Mouse (Mus musculus): ENCODE results near the gene Tnr. TPM values are rescaled to one million over a fixed set of nuclear protein-coding genes. Genes with fewer than 3 reads are reported as not detected.

Gene Tnr
- total and polyA plus RNA-seq, 3 experiments = not detected

- Histone ChIP-seq H3K36me3 (replicated peaks in 1 of 2; ENCODE audit: control insufficient read depth in 1 of 2, insufficient read depth in 1 of 2, low read length in 1 of 2) (no peaks in the 10 kb centered on the region), H3K27me3 (replicated peaks) (peaks cover 64% of the 10 kb centered on the region), H3K4me1 (ENCODE audit: control insufficient read depth in 1 of 2, insufficient read depth in 2 of 2) (no peaks in the 10 kb centered on the region), H3K4me3 (replicated peaks in 1 of 3; ENCODE audit: low read depth in 2 of 3, low read length in 2 of 3, poor library complexity in 1 of 3) (no peak overlapping the region), H3K27ac (ENCODE audit: insufficient read depth, low read depth) (no peak overlapping the region), H3K9me3 (replicated peaks; ENCODE audit: low read length) (peaks cover 6% of the 10 kb centered on the region), H3K79me2 (replicated peaks; ENCODE audit: control insufficient read depth, extremely low read depth, insufficient read depth, poor library complexity, severe bottlenecking) (no peaks in the 10 kb centered on the region), H3K4me2 (ENCODE audit: insufficient read depth, low read depth, poor library complexity, severe bottlenecking) (no peak overlapping the region), H3K9ac (ENCODE audit: insufficient read depth, low read depth) (no peak overlapping the region)
- dilution Hi-C loops (cut with MboI; ENCODE audit: extremely low pct_ligation_motif_present, extremely low pct_unique_long_range_greater_than_20kb, low sequenced_read_pairs) (no loop called here), in situ Hi-C loops (cut with MboI; ENCODE audit: low pct_ligation_motif_present, low pct_unique_long_range_greater_than_20kb, low sequenced_read_pairs) (no loop called here)
- TF ChIP-seq POLR2A (IDR thresholded peaks at IDR 0.05; ENCODE audit: low read depth, low read length) (no peak), SIN3A (IDR thresholded peaks at IDR 0.05; ENCODE audit: low read length) (no peak), JUN (IDR thresholded peaks at IDR 0.05; ENCODE audit: insufficient read depth, low read depth, low read length) (no peak)
- no peak for DNase-seq (ENCODE audit: extremely low read depth)
Measured at GRCm38 (mm10) chr1:159717016-159717415, 193.4 kb downstream of the Tnr start.

GRCm38 (mm10) chr1:159723733-159724132 is 200.2 kb downstream of the Tnr start:
- Histone ChIP-seq H3K4me3 (replicated peaks in 1 of 3; ENCODE audit: low read depth in 2 of 3, low read length in 2 of 3, poor library complexity in 1 of 3) (no peak overlapping the region), H3K27ac (ENCODE audit: insufficient read depth, low read depth) (no peak overlapping the region), H3K79me2 (replicated peaks; ENCODE audit: control insufficient read depth, extremely low read depth, insufficient read depth, poor library complexity, severe bottlenecking) (no peaks in the 10 kb centered on the region), H3K4me2 (ENCODE audit: insufficient read depth, low read depth, poor library complexity, severe bottlenecking) (no peak overlapping the region), H3K4me1 (ENCODE audit: control insufficient read depth in 1 of 2, insufficient read depth in 2 of 2) (no peaks in the 10 kb centered on the region), H3K36me3 (replicated peaks in 1 of 2; ENCODE audit: control insufficient read depth in 1 of 2, insufficient read depth in 1 of 2, low read length in 1 of 2) (no peaks in the 10 kb centered on the region), H3K27me3 (replicated peaks) (peaks cover 77% of the 10 kb centered on the region), H3K9me3 (replicated peaks; ENCODE audit: low read length) (peaks cover 6% of the 10 kb centered on the region), H3K9ac (ENCODE audit: insufficient read depth, low read depth) (no peak overlapping the region)
- dilution Hi-C loops (cut with MboI; ENCODE audit: extremely low pct_ligation_motif_present, extremely low pct_unique_long_range_greater_than_20kb, low sequenced_read_pairs) = no loop called here
- no peak for DNase-seq (ENCODE audit: extremely low read depth)
- in situ Hi-C loops (cut with MboI; ENCODE audit: low pct_ligation_motif_present, low pct_unique_long_range_greater_than_20kb, low sequenced_read_pairs) = no loop called here
- TF ChIP-seq ZNF384 (IDR thresholded peaks at IDR 0.05; ENCODE audit: low read depth, low read length) (no peak), MAZ (IDR thresholded peaks at IDR 0.05; ENCODE audit: low read depth, low read length) (no peak), ZC3H11A (IDR thresholded peaks at IDR 0.05; ENCODE audit: low read depth, low read length) (no peak), SIN3A (IDR thresholded peaks at IDR 0.05; ENCODE audit: low read length) (no peak), IRF4 (IDR thresholded peaks at IDR 0.05; ENCODE audit: low read depth, low read length) (no peak), CHD2 (IDR thresholded peaks at IDR 0.05; ENCODE audit: low read length) (no peak), HCFC1 (IDR thresholded peaks at IDR 0.05; ENCODE audit: low read depth, low read length) (no peak), USF2 (conservative IDR thresholded peaks at IDR 0.05; ENCODE audit: low read depth, low read length) (no peak), MYC (IDR thresholded peaks at IDR 0.05; ENCODE audit: low read depth, low read length) (no peak), GABPA (IDR thresholded peaks at IDR 0.05; ENCODE audit: insufficient replicate concordance, low read depth, low read length) (no peak), ETS1 (conservative IDR thresholded peaks at IDR 0.05; ENCODE audit: low read depth, low read length) (no peak), UBTF (IDR thresholded peaks at IDR 0.05; ENCODE audit: low read depth, low read length) (no peak), TCF12 (IDR thresholded peaks at IDR 0.05; ENCODE audit: low read depth, low read length) (no peak), CHD1 (IDR thresholded peaks at IDR 0.05; ENCODE audit: low read depth, low read length) (no peak), ELF1 (IDR thresholded peaks at IDR 0.05; ENCODE audit: low read depth, low read length) (no peak)

Data from CH12.LX (cell line).